In genomic region chr17:8551641-8552040, GRCm38 (mm10) we compare ENCODE assay signal across 24 mouse cellular contexts. TPM values are rescaled to one million over a fixed set of nuclear protein-coding genes. Genes with fewer than 3 reads are reported as not detected.
"Had no signal": no experiment of that assay in that cellular context is flagged by ENCODE, and none has a peak within 500 bp of the region (broad histone marks: within the 10 kb centered on the region; RNA-seq: fewer than 3 reads in every experiment).

No protein-coding gene starts in this region.

- H3K27ac ChIP-seq: midbrain, embryonic 10.5 days; midbrain, embryonic 12.5 days; neural tube, embryonic 13.5 days; neural tube, embryonic 15.5 days had no signal

- H3K4me2 ChIP-seq: lung, embryonic 14.5 days; midbrain, embryonic 12.5 days; neural tube, embryonic 13.5 days; neural tube, embryonic 15.5 days had no signal

- ATAC-seq: midbrain, embryonic 16.5 days had no signal

- H3K4me3 ChIP-seq: midbrain, embryonic 10.5 days; midbrain, embryonic 12.5 days; myocyte; neural tube, embryonic 13.5 days; neural tube, embryonic 15.5 days had no signal

- DNase-seq: lung, adult 18-20 months; lung, embryonic 14.5 days; lung, postnatal 10 days; lung, postnatal 4 days; midbrain, embryonic 14.5 days; retina, postnatal 1 day; right cerebral cortex, adult 18-20 months; right cerebral cortex, postnatal 25 days; right cerebral cortex, postnatal 4 days; spleen, adult 18-20 months; thymus, adult 18-20 months; thymus, postnatal 4 days had no signal

- H3K36me3 ChIP-seq: midbrain, embryonic 10.5 days; midbrain, embryonic 12.5 days; neural tube, embryonic 13.5 days; neural tube, embryonic 15.5 days had no signal

- H3K4me1 ChIP-seq: midbrain, embryonic 10.5 days; midbrain, embryonic 12.5 days; neural tube, embryonic 13.5 days; neural tube, embryonic 15.5 days had no signal

- H3K9ac ChIP-seq: lung, embryonic 14.5 days; midbrain, embryonic 12.5 days; neural tube, embryonic 13.5 days; neural tube, embryonic 15.5 days had no signal

- H3K9me3 ChIP-seq: midbrain, embryonic 10.5 days; midbrain, embryonic 12.5 days; neural tube, embryonic 13.5 days; neural tube, embryonic 15.5 days had no signal

- H3K27me3 ChIP-seq: midbrain, embryonic 12.5 days; neural tube, embryonic 13.5 days; neural tube, embryonic 15.5 days had no signal

RNA-seq across cellular contexts. Expression of gene Gm17087, which starts 15.1 kb away (rescaled TPM):
- polyA plus RNA-seq: lung, embryonic 14.5 days; lung, embryonic 16.5 days; midbrain, embryonic 10.5 days; midbrain, embryonic 12.5 days; midbrain, embryonic 14.5 days; midbrain, embryonic 16.5 days; myocyte; neural tube, embryonic 11.5 days; neural tube, embryonic 13.5 days; neural tube, embryonic 15.5 days; small intestine, adult 2 months; stomach, embryonic 14.5 days; stomach, embryonic 16.5 days; urinary bladder, adult 2 months had no signal
